Mouse (Mus musculus) stomach, embryonic 14.5 days (tissue): ENCODE measurements around the gene Tmem198. TPM values are rescaled to one million over a fixed set of nuclear protein-coding genes. Genes with fewer than 3 reads are reported as not detected.

Experiments
- ATAC-seq: fragments of 200-750 bp; cut with Nextera tagmentation; 2 replicates; pipeline ENCODE4 v1.8.0; 2017; ENCODE audit warnings: low read depth, moderate TSS enrichment; ENCODE audit not compliant: insufficient number of reproducible peaks, insufficient read depth, low FRiP score
- H3K27ac ChIP-seq: fragments of 300-500 bp; sonication (generic); 2 replicates; pipeline ENCODE4 v1.5.1; 2014; ENCODE audit warnings: mild to moderate bottlenecking, low read length, moderate library complexity, mixed read lengths
- H3K27me3 ChIP-seq: fragments of 300-500 bp; sonication (generic); 2 replicates; pipeline ENCODE4 v1.6.1; 2014; ENCODE audit warnings: low read length, control low read depth, mixed read lengths; ENCODE audit not compliant: control insufficient read depth, insufficient read depth
- H3K36me3 ChIP-seq: fragments of 300-500 bp; sonication (generic); 2 replicates; pipeline ENCODE4 v1.6.1; 2014; ENCODE audit warnings: mild to moderate bottlenecking, control low read depth, low read length, moderate library complexity, mixed read lengths; ENCODE audit not compliant: control insufficient read depth, insufficient read depth
- H3K4me1 ChIP-seq: fragments of 300-500 bp; sonication (generic); 2 replicates; pipeline ENCODE4 v1.6.1; 2014; ENCODE audit warnings: low read length, control low read depth, mixed read lengths; ENCODE audit not compliant: control insufficient read depth, insufficient read depth
- H3K4me2 ChIP-seq: fragments of 300-500 bp; sonication (generic); replicated peaks from 2 replicates; pipeline ENCODE4 v1.6.1; 2014; ENCODE audit warnings: low read depth, low read length, control low read depth
- H3K4me3 ChIP-seq: fragments of 300-500 bp; sonication (generic); 2 replicates; pipeline ENCODE4 v1.5.1; 2014; ENCODE audit warnings: low read depth, low read length, control low read depth
- H3K9ac ChIP-seq: fragments of 300-500 bp; sonication (generic); replicated peaks from 2 replicates; pipeline ENCODE4 v1.6.1; 2014; ENCODE audit warnings: low read depth, mild to moderate bottlenecking, control low read depth, low read length, moderate library complexity, mixed read lengths
- H3K9me3 ChIP-seq: fragments of 300-500 bp; sonication (generic); 2 replicates; pipeline ENCODE4 v1.6.1; 2016; ENCODE audit warnings: low read depth, low read length, control low read depth; ENCODE audit not compliant: control insufficient read depth
- WGBS: fragments of 180-500 bp; shearing (Covaris S2); extraction: QIAGEN DNeasy Blood & Tissue Kit; methylation state at CpG from one replicate; pipeline ENCODE4 v1.1.7; 2014; 5-methylcytosine and 5-hydroxymethylcytosine counted together
- polyA plus RNA-seq: library from polyadenylated mRNA; unstranded; fragments of >200 nt; fragmentation: Nextera tagmentation; extraction: Ambion mirVana; gene quantifications from 2 replicates; pipeline ENCODE4 v1.2.1, GENCODE M21; 2014

Tmem198 gene
- polyA plus RNA-seq = 1.6 and 1.7 TPM in 2 replicates

DNA sequence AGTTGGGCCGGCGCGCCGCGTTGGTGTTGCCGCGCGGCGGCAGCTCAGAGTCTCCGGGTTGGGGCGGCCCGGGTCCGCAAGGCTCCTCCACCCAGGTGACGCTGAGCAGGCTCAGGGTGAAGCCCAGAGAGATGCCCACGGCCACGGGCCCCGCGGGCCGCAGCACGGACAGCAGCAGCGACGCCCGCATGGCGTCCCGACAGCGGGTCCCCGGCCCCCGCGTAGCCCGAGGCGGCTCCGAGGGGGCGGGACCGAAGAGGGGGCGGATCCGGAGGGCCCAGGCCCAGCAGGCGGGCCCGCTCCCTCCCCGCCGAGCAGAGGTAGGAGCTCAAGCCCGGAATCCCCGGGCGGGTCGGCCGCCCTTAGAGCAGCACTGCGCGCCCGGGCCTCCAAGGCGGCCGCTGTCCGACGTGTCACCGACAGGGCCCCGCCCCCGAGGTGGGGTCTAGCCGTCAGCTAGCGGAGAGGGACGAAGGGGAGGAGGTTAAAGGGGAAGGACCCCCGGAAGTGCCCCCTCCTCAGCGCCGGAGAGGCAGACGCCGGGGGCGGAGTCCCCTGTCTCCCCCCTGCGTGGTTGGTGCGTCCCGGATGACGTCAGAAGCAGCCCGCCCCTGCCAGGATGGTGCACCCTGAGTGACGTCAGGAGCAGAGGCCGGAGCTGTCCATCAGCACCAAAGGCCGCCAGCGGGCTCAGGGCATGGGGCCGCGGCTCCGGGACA lies at the start of gene Tmem198, which contains the start of gene Chpf:
Tmem198 (plus strand) TSS at position 617 of the 719 bp plus-strand sequence.
Chpf (minus strand) TSS at position 392 of the 719 bp plus-strand sequence.
- no peaks in the 10 kb centered on the region for H3K27me3 ChIP-seq
- ATAC-seq = peak; percentile 92
- WGBS = under 1% methylated on average over 57 of the region's 76 CpGs
- H3K9me3 ChIP-seq = no peaks in the 10 kb centered on the region
- peak within 1 kb of the TSS; percentile 63; the same call in 1 of the 2 replicates for H3K27ac ChIP-seq
- peaks cover 16% of the 10 kb centered on the region for H3K4me1 ChIP-seq
- H3K4me2 ChIP-seq = peak within 1 kb of the TSS; percentile 62
- H3K36me3 ChIP-seq = peaks cover 25% of the 10 kb centered on the region
- peak within 1 kb of the TSS; percentile 77 for H3K4me3 ChIP-seq
- peak within 1 kb of the TSS; percentile 55; the same call in 1 of the 2 replicates for H3K9ac ChIP-seq

DNA sequence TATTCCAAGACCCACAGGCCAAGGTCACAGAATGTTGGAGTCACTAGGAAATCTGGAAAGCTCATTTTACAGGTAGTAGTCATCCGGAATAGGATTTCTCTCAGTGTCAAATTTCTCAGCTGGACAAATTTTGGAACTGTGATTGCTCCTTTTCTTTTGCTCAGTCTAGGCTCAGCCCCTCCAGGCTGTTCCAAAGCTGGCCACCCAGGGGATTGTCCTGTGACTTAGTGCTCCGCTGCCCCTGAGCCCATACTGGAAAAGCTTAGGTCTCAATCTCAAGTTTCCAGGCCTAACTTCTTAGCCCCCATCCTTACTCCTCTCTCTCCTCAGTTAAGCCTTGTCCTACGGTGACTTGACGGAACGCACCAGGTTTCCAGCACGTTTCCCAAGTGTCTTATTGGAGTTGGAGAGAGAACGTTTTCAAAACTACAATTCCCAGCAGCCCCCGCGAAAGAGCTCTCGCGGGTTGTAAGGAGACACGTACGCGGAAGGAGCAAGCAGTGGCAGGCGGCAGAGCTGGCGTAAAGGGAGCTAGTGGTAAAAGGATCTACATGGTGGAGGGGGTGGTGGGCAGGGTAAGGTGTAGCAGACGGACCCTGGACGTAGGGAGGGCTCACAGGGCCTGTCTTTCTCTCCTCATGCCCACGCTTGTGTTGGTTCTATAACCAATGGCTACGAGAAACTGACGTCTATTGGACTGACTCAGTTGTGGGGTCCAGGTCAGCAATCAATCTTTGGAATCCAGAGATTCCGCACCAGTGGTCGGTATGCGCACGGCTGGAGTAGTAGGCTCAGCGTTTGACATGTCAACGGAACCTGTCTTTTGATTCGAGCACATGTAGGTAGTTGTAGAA lies 43.6 kb upstream of the Tmem198 start, which contains the start of gene Gmppa:
Gmppa (plus strand) TSS at position 456 of the 854 bp plus-strand sequence.
- 5% methylated on average over 28 of the region's 28 CpGs for WGBS
- ATAC-seq = peak; percentile 74
- peak within 1 kb of the TSS; percentile 60 for H3K4me3 ChIP-seq
- peaks cover 3% of the 10 kb centered on the region; the same call in 1 of the 2 replicates for H3K36me3 ChIP-seq
- no peaks in the 10 kb centered on the region for H3K27me3 ChIP-seq
- no peaks in the 10 kb centered on the region for H3K9me3 ChIP-seq
- peak within 1 kb of the TSS; percentile 73 for H3K9ac ChIP-seq
- H3K4me1 ChIP-seq = peaks cover 11% of the 10 kb centered on the region; the same call in 1 of the 2 replicates
- H3K4me2 ChIP-seq = peak within 1 kb of the TSS; percentile 81
- peak within 1 kb of the TSS; percentile 59; the same call in 1 of the 2 replicates for H3K27ac ChIP-seq

DNA sequence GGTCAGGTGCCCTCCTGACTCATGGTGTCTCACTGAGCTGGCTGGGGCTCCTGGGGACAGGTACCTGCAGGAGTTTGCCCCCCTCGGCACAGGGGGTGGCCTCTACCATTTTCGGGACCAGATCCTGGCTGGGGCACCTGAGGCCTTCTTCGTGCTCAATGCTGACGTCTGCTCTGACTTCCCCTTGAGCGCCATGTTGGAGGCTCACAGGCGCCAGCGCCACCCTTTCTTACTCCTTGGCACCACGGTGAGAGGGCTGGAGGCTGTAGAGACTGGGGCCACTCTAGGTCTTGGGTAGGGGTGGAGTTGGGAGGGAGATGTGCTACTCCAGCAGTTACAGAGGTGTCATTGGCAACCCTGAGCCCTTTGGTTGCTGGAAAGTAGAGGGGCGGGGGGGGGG lies 40.5 kb upstream of the Tmem198 start:
- no peak overlapping the region for H3K4me3 ChIP-seq
- ATAC-seq = no peak
- H3K36me3 ChIP-seq = peaks cover 9% of the 10 kb centered on the region; the same call in 1 of the 2 replicates
- no peaks in the 10 kb centered on the region for H3K9me3 ChIP-seq
- H3K27me3 ChIP-seq = no peaks in the 10 kb centered on the region
- WGBS = 78% methylated on average over 8 of the region's 9 CpGs
- H3K27ac ChIP-seq = no peak overlapping the region
- no peak overlapping the region for H3K4me2 ChIP-seq
- H3K4me1 ChIP-seq = peaks cover 11% of the 10 kb centered on the region; the same call in 1 of the 2 replicates
- H3K9ac ChIP-seq = no peak overlapping the region

GRCm38 (mm10) chr1:75440661-75441060 lies 38.7 kb upstream of the Tmem198 start:
- Histone ChIP-seq H3K9me3 (no peaks in the 10 kb centered on the region), H3K4me2 (no peak overlapping the region), H3K27me3 (no peaks in the 10 kb centered on the region; the same call in 1 of the 2 replicates), H3K4me1 (peaks cover 15% of the 10 kb centered on the region; the same call in 1 of the 2 replicates), H3K36me3 (peaks cover 9% of the 10 kb centered on the region; the same call in 1 of the 2 replicates), H3K4me3 (no peak overlapping the region), H3K9ac (no peak overlapping the region), H3K27ac (no peak overlapping the region)
- ATAC-seq = no peak
- WGBS = 96% methylated on average over 7 of the region's 7 CpGs

DNA sequence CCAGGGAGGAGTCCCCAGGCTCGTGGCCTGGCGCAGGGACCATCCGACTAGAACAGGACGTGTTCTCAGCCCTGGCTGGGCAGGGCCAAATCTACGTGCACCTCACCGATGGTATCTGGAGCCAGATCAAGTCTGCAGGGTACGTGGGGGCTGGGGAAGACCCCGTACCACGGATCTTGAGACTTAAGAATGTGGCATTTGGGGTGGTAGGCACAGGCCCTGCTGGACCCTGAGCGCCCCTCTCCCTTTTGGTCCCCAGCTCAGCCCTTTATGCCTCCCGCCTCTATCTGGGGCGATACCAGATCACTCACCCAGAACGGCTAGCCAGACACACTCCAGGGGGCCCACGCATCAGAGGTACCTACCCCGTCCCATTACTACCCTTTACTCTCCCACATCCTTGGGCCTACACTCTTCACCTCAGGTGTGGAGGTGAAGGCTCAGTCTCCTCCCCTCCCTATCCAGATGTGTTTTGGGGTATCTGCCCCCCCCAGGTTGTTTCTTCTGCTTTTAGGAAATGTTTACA lies 37.8 kb upstream of the Tmem198 start:
- peaks cover 3% of the 10 kb centered on the region; the same call in 1 of the 2 replicates for H3K27me3 ChIP-seq
- ATAC-seq = no peak
- 87% methylated on average over 15 of the region's 15 CpGs for WGBS
- no peaks in the 10 kb centered on the region for H3K9me3 ChIP-seq
- no peak overlapping the region for H3K27ac ChIP-seq
- H3K4me1 ChIP-seq = peaks cover 17% of the 10 kb centered on the region; the same call in 1 of the 2 replicates
- no peak overlapping the region for H3K4me2 ChIP-seq
- H3K36me3 ChIP-seq = peaks cover 9% of the 10 kb centered on the region; the same call in 1 of the 2 replicates
- H3K9ac ChIP-seq = no peak overlapping the region
- no peak overlapping the region for H3K4me3 ChIP-seq

DNA sequence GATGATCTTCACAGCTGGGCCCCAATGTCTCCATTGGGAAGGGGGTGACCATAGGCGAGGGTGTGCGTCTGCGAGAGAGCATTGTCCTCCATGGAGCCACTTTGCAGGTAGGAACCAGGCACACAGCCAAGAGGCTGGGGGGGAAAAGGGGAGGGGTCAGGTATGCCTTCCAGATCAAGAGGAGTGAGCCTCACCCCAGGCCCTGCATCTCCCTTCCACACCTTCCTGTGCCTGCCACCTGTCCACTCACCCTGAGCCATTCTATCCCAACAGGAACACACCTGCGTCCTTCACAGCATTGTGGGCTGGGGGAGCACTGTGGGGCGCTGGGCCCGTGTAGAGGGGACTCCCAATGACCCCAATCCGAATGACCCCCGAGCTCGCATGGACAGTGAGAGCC lies 37.2 kb upstream of the Tmem198 start:
- ATAC-seq = no peak
- Histone ChIP-seq H3K36me3 (peaks cover 9% of the 10 kb centered on the region; the same call in 1 of the 2 replicates), H3K27me3 (peaks cover 3% of the 10 kb centered on the region; the same call in 1 of the 2 replicates), H3K27ac (no peak overlapping the region), H3K4me2 (no peak overlapping the region), H3K4me3 (no peak overlapping the region), H3K9ac (no peak overlapping the region), H3K4me1 (peaks cover 17% of the 10 kb centered on the region; the same call in 1 of the 2 replicates), H3K9me3 (no peaks in the 10 kb centered on the region)
- 85% methylated on average over 9 of the region's 9 CpGs for WGBS

GRCm38 (mm10) chr1:75442811-75443210 lies 36.5 kb upstream of the Tmem198 start:
- Histone ChIP-seq H3K36me3 (peaks cover 9% of the 10 kb centered on the region; the same call in 1 of the 2 replicates), H3K4me3 (no peak overlapping the region), H3K4me2 (no peak overlapping the region), H3K27ac (no peak overlapping the region), H3K4me1 (peaks cover 21% of the 10 kb centered on the region; the same call in 1 of the 2 replicates), H3K9me3 (no peaks in the 10 kb centered on the region), H3K9ac (no peak overlapping the region), H3K27me3 (peaks cover 3% of the 10 kb centered on the region; the same call in 1 of the 2 replicates)
- 57% methylated on average over 8 of the region's 8 CpGs for WGBS
- no peak for ATAC-seq
